Mouse (Mus musculus) midbrain, embryonic 11.5 days (tissue): Measurements from ENCODE around the gene Ube4b. TPM values are rescaled to one million over a fixed set of nuclear protein-coding genes. Genes with fewer than 3 reads are reported as not detected.
"Not testable (repeated sequence)": the region's sequence is repeated elsewhere in the genome, so short reads cannot be mapped to it uniquely, and the experiment has no call there.

Source experiments
- ATAC-seq: fragments of 200-750 bp; cut with Nextera tagmentation; 2 replicates; pipeline ENCODE4 v1.8.0; 2017; ENCODE audit warnings: moderate TSS enrichment, moderate library complexity; ENCODE audit not compliant: low FRiP score
- DNase-seq: peaks from one replicate; pipeline ENCODE4 v3.0.0; 2015; ENCODE audit warnings: low spot score; ENCODE audit errors: missing footprints
- H3K27ac ChIP-seq: fragments of 300-500 bp; sonication (generic); 2 replicates; pipeline ENCODE4 v1.5.1; 2014; ENCODE audit warnings: low read depth, low read length
- H3K27me3 ChIP-seq: fragments of 300-500 bp; sonication (generic); 2 replicates; pipeline ENCODE4 v1.6.1; 2014; ENCODE audit warnings: mild to moderate bottlenecking, low read length, moderate library complexity, mixed read lengths; ENCODE audit not compliant: control insufficient read depth, insufficient read depth
- H3K36me3 ChIP-seq: fragments of 300-500 bp; sonication (generic); 2 replicates; pipeline ENCODE4 v1.6.1; 2014; ENCODE audit warnings: mild to moderate bottlenecking, low read length, moderate library complexity, mixed read lengths; ENCODE audit not compliant: control insufficient read depth, insufficient read depth
- H3K4me1 ChIP-seq: fragments of 300-500 bp; sonication (generic); 2 replicates; pipeline ENCODE4 v1.6.1; 2014; ENCODE audit warnings: low read length; ENCODE audit not compliant: control insufficient read depth, insufficient read depth
- H3K4me2 ChIP-seq: fragments of 300-500 bp; sonication (generic); 2 replicates; pipeline ENCODE4 v1.6.1; 2014; ENCODE audit warnings: mild to moderate bottlenecking, moderate library complexity
- H3K4me3 ChIP-seq: fragments of 300-500 bp; sonication (generic); 2 replicates; pipeline ENCODE4 v1.5.1; 2014; ENCODE audit warnings: low read depth, low read length
- H3K9ac ChIP-seq: fragments of 300-500 bp; sonication (generic); 2 replicates; pipeline ENCODE4 v1.6.1; 2014; ENCODE audit warnings: low read length
- H3K9me3 ChIP-seq: fragments of 300-500 bp; sonication (generic); 2 replicates; pipeline ENCODE4 v1.6.1; 2016; ENCODE audit warnings: low read length; ENCODE audit not compliant: control insufficient read depth
- WGBS: fragments of 180-500 bp; shearing (Covaris S2); extraction: QIAGEN DNeasy Blood & Tissue Kit; methylation state at CpG from one replicate; pipeline ENCODE4 v1.1.7; 2014; 5-methylcytosine and 5-hydroxymethylcytosine counted together
- polyA plus RNA-seq: library from polyadenylated mRNA; unstranded; fragments of >200 nt; fragmentation: Nextera tagmentation; extraction: Ambion mirVana; gene quantifications from 2 replicates; pipeline ENCODE4 v1.2.1, GENCODE M21; 2014

Ube4b gene
- 53.3 and 53.7 TPM in 2 replicates for polyA plus RNA-seq

DNA sequence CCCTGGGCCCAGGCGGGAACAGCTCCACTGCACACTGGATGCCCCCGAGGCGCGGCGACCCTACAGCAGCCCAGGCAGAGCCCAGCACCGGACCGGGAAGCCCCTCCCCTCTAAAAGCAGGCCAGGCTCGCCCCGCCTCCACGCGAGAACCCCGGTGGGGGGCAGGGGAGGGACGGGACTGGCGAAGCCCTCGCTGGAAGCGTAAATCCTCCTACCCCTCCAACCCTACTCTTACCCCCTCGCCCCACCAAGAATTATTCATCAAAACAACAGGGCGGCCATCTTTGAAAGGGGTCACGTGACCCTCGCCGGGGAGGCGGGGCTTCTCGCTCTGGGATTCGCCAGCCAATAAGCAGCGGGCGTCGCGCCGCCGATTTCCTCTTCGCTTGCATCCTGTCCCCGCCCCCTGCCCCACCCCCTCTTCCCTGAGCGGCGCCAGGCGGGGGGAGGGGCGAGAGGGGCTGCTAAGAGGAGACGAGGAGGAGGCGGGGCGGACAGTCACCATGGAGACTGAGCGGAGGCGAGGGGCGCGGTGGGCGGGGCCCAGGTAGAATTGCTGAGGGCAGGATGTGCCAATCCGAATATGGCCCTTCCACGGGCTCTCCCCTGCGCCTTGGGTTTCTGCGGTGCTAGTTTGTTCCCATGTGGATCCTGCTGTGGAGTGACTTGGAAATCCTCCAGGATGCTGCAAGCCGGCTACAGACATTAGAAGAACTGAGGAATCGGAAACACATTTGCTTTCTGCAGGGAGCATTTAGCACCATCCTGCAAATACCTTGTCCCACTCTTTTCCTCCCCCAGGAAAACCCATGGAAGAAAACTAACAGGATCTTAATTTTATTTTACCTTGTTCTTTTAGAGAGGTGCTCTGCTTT lies at the start of gene Ube4b:
Ube4b (minus strand) TSS at position 425 of the 875 bp plus-strand sequence.
- Histone ChIP-seq H3K9ac (peak within 1 kb of the TSS; percentile 95), H3K27me3 (no peaks in the 10 kb centered on the region), H3K9me3 (no peaks in the 10 kb centered on the region), H3K4me1 (peaks cover 5% of the 10 kb centered on the region; the same call in 1 of the 2 replicates), H3K36me3 (no peaks in the 10 kb centered on the region), H3K27ac (peak within 1 kb of the TSS; percentile 98), H3K4me3 (peak within 1 kb of the TSS; percentile 87), H3K4me2 (peak within 1 kb of the TSS; percentile 85)
- ATAC-seq (peak; percentile 96), DNase-seq (peak; percentile 100)
- under 1% methylated on average over 38 of the region's 50 CpGs for WGBS

DNA sequence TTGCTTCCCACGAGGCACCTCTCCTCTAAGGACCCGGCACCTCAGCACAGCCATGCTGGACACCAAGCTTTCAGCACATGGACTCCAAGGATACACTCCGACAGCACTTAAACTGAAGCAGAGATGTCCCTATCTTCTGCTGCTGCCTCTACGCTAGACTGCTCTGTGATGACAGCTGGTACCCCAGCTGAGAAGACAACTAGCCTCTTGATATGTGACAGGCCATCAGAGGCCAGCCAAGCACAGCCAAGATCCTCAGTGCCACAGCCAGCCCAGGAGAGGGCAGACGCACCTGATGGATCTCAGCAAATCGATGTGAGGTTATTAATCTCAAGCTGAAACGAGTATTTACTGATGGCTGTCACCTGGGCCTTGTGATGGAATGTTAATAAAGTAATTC lies 48.5 kb upstream of the Ube4b start:
- DNase-seq: no peak
- no peak for ATAC-seq

DNA sequence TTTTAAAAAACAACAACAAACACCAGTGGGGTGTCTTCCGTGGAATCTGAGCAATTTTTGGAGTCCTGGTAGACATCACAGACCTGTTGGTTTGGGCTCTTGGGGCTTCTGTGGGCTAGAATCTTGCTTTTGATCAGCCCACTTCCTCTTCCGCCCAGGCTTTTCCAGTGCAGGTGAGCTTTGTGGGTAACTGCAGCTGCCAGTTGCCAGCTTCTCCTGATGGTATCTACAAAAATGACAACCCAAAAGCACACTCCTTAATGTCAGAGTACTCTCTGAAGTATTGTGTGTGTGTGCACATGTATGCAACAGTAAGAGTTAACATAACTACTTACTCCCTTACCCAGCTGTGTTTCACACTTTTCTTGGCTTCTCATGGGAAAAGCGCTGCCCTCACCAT lies 43.0 kb upstream of the Ube4b start:
- Histone ChIP-seq H3K27me3 (no peaks in the 10 kb centered on the region), H3K9me3 (no peaks in the 10 kb centered on the region), H3K9ac (no peak overlapping the region), H3K4me1 (no peaks in the 10 kb centered on the region), H3K4me3 (no peak overlapping the region), H3K4me2 (no peak overlapping the region), H3K36me3 (peaks cover 10% of the 10 kb centered on the region), H3K27ac (no peak overlapping the region)
- WGBS: 94% methylated on average over 3 of the region's 3 CpGs
- no peak for ATAC-seq
- no peak for DNase-seq

More for the DNA sequence above, 48.5 kb upstream of the Ube4b start:
- Histone ChIP-seq H3K36me3 (peaks cover 6% of the 10 kb centered on the region), H3K27ac (no peak overlapping the region), H3K4me1 (no peaks in the 10 kb centered on the region), H3K4me3 (no peak overlapping the region), H3K9ac (no peak overlapping the region), H3K4me2 (no peak overlapping the region), H3K27me3 (no peaks in the 10 kb centered on the region), H3K9me3 (no peaks in the 10 kb centered on the region)
- WGBS: 91% methylated on average over 7 of the region's 7 CpGs

DNA sequence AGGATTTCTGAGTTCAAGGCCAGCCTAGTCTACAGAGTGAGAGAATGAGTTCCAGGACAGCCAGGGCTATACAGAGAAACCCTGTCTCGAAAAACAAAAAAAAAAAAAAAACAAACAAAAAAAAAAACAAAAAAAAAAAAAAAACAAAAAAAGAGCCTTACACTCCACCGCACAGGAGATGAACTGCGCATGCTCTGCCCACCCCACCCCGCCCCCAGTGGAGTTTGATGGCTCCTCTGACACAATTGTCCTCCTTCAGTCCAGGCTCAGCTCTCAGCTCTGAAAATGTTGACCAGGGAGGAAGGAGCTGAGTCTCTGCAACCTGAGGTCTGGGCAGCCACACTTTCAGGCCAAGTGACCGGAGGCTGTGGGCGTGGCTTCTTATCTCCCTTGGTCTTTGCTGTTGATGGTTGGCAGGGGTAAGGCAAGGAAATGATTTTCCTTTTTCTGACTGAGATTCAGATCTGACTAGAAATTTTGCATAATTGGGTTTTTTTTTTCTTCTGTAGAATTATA lies 36.9 kb upstream of the Ube4b start:
- no peak overlapping the region for H3K4me3 ChIP-seq
- H3K27ac ChIP-seq: no peak overlapping the region
- H3K9ac ChIP-seq: no peak overlapping the region
- no peaks in the 10 kb centered on the region for H3K9me3 ChIP-seq
- no peak for ATAC-seq
- WGBS: 81% methylated on average over 6 of the region's 6 CpGs
- H3K4me2 ChIP-seq: no peak overlapping the region
- H3K4me1 ChIP-seq: no peaks in the 10 kb centered on the region
- H3K27me3 ChIP-seq: no peaks in the 10 kb centered on the region
- DNase-seq: no peak
- H3K36me3 ChIP-seq: no peaks in the 10 kb centered on the region

- no peak overlapping the region for H3K9ac ChIP-seq
- no peak overlapping the region for H3K4me2 ChIP-seq
- no peaks in the 10 kb centered on the region for H3K27me3 ChIP-seq
- H3K27ac ChIP-seq: no peak overlapping the region
- no peaks in the 10 kb centered on the region for H3K9me3 ChIP-seq
- H3K36me3 ChIP-seq: no peaks in the 10 kb centered on the region
- H3K4me3 ChIP-seq: no peak overlapping the region
- no peak for ATAC-seq
- H3K4me1 ChIP-seq: no peaks in the 10 kb centered on the region
- DNase-seq: no peak
- 86% methylated on average over 6 of the region's 6 CpGs for WGBS
These were observed 35.9 kb upstream of the Ube4b start for GRCm38 (mm10) chr4:149462305-149462971.

GRCm38 (mm10) chr4:149461579-149462304 lies 35.2 kb upstream of the Ube4b start:
- DNase-seq: no peak
- Histone ChIP-seq H3K27ac (no peak overlapping the region), H3K9ac (no peak overlapping the region), H3K4me1 (no peaks in the 10 kb centered on the region), H3K9me3 (no peaks in the 10 kb centered on the region), H3K4me3 (no peak overlapping the region), H3K4me2 (no peak overlapping the region), H3K36me3 (no peaks in the 10 kb centered on the region), H3K27me3 (no peaks in the 10 kb centered on the region)
- 69% methylated on average over 5 of the region's 7 CpGs for WGBS
- no peak for ATAC-seq

GRCm38 (mm10) chr4:149460475-149460874 lies 33.9 kb upstream of the Ube4b start:
- H3K4me3 ChIP-seq, H3K4me1 ChIP-seq, H3K4me2 ChIP-seq, H3K27me3 ChIP-seq, H3K36me3 ChIP-seq, H3K27ac ChIP-seq, H3K9me3 ChIP-seq, ATAC-seq, DNase-seq, H3K9ac ChIP-seq: not testable (repeated sequence)
- WGBS: 84% methylated on average over 2 of the region's 2 CpGs

DNA sequence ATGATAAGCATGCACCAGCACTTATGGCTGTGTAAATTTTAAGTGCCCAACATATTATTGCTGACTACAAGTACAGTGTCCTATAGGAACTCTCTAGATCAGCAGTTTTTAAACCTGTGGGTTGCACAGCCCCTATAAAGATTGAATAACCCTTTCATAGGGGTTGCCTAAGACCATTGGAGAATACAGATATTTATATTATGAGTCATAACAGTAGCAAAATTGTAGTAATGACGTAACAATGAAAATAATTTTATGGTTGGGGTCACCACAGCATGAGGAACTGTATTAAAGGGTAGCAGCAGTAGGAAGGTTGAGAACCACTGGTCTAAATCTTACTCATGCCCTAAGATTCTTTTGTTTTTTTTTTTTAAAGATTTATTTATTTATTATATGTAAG lies 32.9 kb upstream of the Ube4b start:
- no peak overlapping the region for H3K4me2 ChIP-seq
- no peak for ATAC-seq
- no peaks in the 10 kb centered on the region for H3K36me3 ChIP-seq
- H3K4me1 ChIP-seq: no peaks in the 10 kb centered on the region
- H3K27me3 ChIP-seq: no peaks in the 10 kb centered on the region
- no peak for DNase-seq
- WGBS: 71% methylated on average over 1 of the region's 1 CpGs
- H3K9ac ChIP-seq: no peak overlapping the region
- H3K4me3 ChIP-seq: no peak overlapping the region
- H3K9me3 ChIP-seq: no peaks in the 10 kb centered on the region
- H3K27ac ChIP-seq: no peak overlapping the region
